Mouse (Mus musculus) erythroid progenitor cell, adult 5-6 weeks (primary cell): ENCODE measurements around the gene Ccpg1os. TPM values are rescaled to one million over a fixed set of nuclear protein-coding genes. Genes with fewer than 3 reads are reported as not detected.

Experiments used
- total RNA-seq, 2 experiments: library from RNA; stranded (forward) in 1 of 2; stranded (reverse) in 1 of 2; fragments of 150-400 nt in 1 of 2; fragments of 186-747, 209-891 nt in 1 of 2; gene quantifications; 2 replicates each; pipeline versions ENCODE4 v1.2.3 to v1.2.4; 2015 to 2017; ENCODE audit warnings: low replicate concordance in 2 of 2

The Ccpg1os gene
- total RNA-seq, 2 experiments from 2014 or later, result not detected

Other genes with a start within 250 kb of the Ccpg1os start
- not detected in 2 replicates for gene Prtg, start 178.5 kb downstream of the Ccpg1os start, total RNA-seq (2015; ENCODE audit: low replicate concordance)
- not detected in 2 replicates for gene Prtg, start 178.5 kb downstream of the Ccpg1os start, total RNA-seq (2017; ENCODE audit: low replicate concordance)
- gene Pygo1, start 59.7 kb downstream of the Ccpg1os start, total RNA-seq (2015; ENCODE audit: low replicate concordance), result not detected in 2 replicates
- gene Pygo1, start 59.7 kb downstream of the Ccpg1os start, total RNA-seq (2017; ENCODE audit: low replicate concordance), result not detected in 2 replicates
- not detected in 2 replicates for gene Dyx1c1, start 26.6 kb downstream of the Ccpg1os start, total RNA-seq (2015; ENCODE audit: low replicate concordance)
- not detected in 2 replicates for gene Dyx1c1, start 26.6 kb downstream of the Ccpg1os start, total RNA-seq (2017; ENCODE audit: low replicate concordance)
- gene Gm44503, start 26.5 kb downstream of the Ccpg1os start, total RNA-seq (2015; ENCODE audit: low replicate concordance), result not detected in 2 replicates
- not detected in 2 replicates for gene Gm44503, start 26.5 kb downstream of the Ccpg1os start, total RNA-seq (2017; ENCODE audit: low replicate concordance)
- 13.8 and 30.6 TPM in 2 replicates for gene Ccpg1, start within 50 bp of the Ccpg1os start, total RNA-seq (2015; ENCODE audit: low replicate concordance)
- 24.9 and 34.5 TPM in 2 replicates for gene Ccpg1, start within 50 bp of the Ccpg1os start, total RNA-seq (2017; ENCODE audit: low replicate concordance)
- gene Pigb, start 55.0 kb upstream of the Ccpg1os start, total RNA-seq (2015; ENCODE audit: low replicate concordance), result 6.8 and 14.7 TPM in 2 replicates
- 0.83 and 1.0 TPM in 2 replicates for gene Pigb, start 55.0 kb upstream of the Ccpg1os start, total RNA-seq (2017; ENCODE audit: low replicate concordance)
- 10.5 and 12.3 TPM in 2 replicates for gene Rab27a, start 59.5 kb upstream of the Ccpg1os start, total RNA-seq (2015; ENCODE audit: low replicate concordance)
- 12.2 and 13.2 TPM in 2 replicates for gene Rab27a, start 59.5 kb upstream of the Ccpg1os start, total RNA-seq (2017; ENCODE audit: low replicate concordance)
- not detected in 2 replicates for gene Khdc3, start 116.5 kb upstream of the Ccpg1os start, total RNA-seq (2015; ENCODE audit: low replicate concordance)
- gene Khdc3, start 116.5 kb upstream of the Ccpg1os start, total RNA-seq (2017; ENCODE audit: low replicate concordance), result not detected in 2 replicates
- not detected in 2 replicates for gene Gm20509, start 117.1 kb upstream of the Ccpg1os start, total RNA-seq (2015; ENCODE audit: low replicate concordance)
- not detected in 2 replicates for gene Gm20509, start 117.1 kb upstream of the Ccpg1os start, total RNA-seq (2017; ENCODE audit: low replicate concordance)
- gene Rsl24d1, start 128.0 kb upstream of the Ccpg1os start, total RNA-seq (2015; ENCODE audit: low replicate concordance), result 17.3 and 22.6 TPM in 2 replicates
- 24.1 and 42.3 TPM in 2 replicates for gene Rsl24d1, start 128.0 kb upstream of the Ccpg1os start, total RNA-seq (2017; ENCODE audit: low replicate concordance)